Mouse (Mus musculus) lung, embryonic 14.5 days (tissue): ENCODE data around the gene Nos3. TPM values are rescaled to one million over a fixed set of nuclear protein-coding genes. Genes with fewer than 3 reads are reported as not detected.
A peak's percentile ranks its signal among the peaks of the same experiment; 100 is the strongest.
"Not testable (repeated sequence)": the region's sequence is repeated elsewhere in the genome, so short reads cannot be mapped to it uniquely, and the experiment has no call there.

ENCODE experiments used
- ATAC-seq: fragments of 200-750 bp; cut with Nextera tagmentation; 2 replicates; pipeline ENCODE4 v1.8.0; 2017; ENCODE audit warnings: mild to moderate bottlenecking, moderate TSS enrichment, moderate library complexity; ENCODE audit not compliant: insufficient read depth
- DNase-seq: peaks from one replicate; pipeline ENCODE4 v3.0.0-alpha.2; 2015
- H3K27ac ChIP-seq: fragments of 300-500 bp; sonication (generic); 2 replicates; pipeline ENCODE4 v1.5.1; 2014; ENCODE audit warnings: low read depth, mild to moderate bottlenecking, moderate library complexity
- H3K27me3 ChIP-seq: fragments of 300-500 bp; sonication (generic); 2 replicates; pipeline ENCODE4 v1.6.1; 2014; ENCODE audit warnings: low read length, control low read depth; ENCODE audit not compliant: insufficient read depth
- H3K36me3 ChIP-seq: fragments of 300-500 bp; sonication (generic); 2 replicates; pipeline ENCODE4 v1.6.1; 2014; ENCODE audit warnings: control low read depth; ENCODE audit not compliant: insufficient read depth
- H3K4me1 ChIP-seq: fragments of 300-500 bp; sonication (generic); 2 replicates; pipeline ENCODE4 v1.6.1; 2014; ENCODE audit warnings: antibody characterized with exemption, control low read depth; ENCODE audit not compliant: insufficient read depth
- H3K4me2 ChIP-seq: fragments of 300-500 bp; sonication (generic); 2 replicates; pipeline ENCODE4 v1.6.1; 2014; ENCODE audit warnings: mild to moderate bottlenecking
- H3K4me3 ChIP-seq: fragments of 300-500 bp; sonication (generic); 2 replicates; pipeline ENCODE4 v1.5.1; 2014; ENCODE audit warnings: low read depth, low read length
- H3K9ac ChIP-seq: fragments of 300-500 bp; sonication (generic); 2 replicates; pipeline ENCODE4 v1.6.1; 2014
- H3K9me3 ChIP-seq: fragments of 300-500 bp; sonication (generic); 2 replicates; pipeline ENCODE4 v1.6.1; 2016; ENCODE audit warnings: low read depth, low read length, control low read depth
- CTCF ChIP-seq: IDR thresholded peaks from 2 replicates; pipeline ENCODE4 v1.5.1; 2016; ENCODE audit warnings: antibody characterized with exemption, low read depth
- WGBS: fragments of 180-500 bp; shearing (Covaris S2); extraction: QIAGEN DNeasy Blood & Tissue Kit; methylation state at CpG from one replicate; pipeline ENCODE4 v1.1.7; 2014; 5-methylcytosine and 5-hydroxymethylcytosine counted together
- polyA plus RNA-seq: library from polyadenylated mRNA; unstranded; fragments of >200 nt; fragmentation: Nextera tagmentation; extraction: Ambion mirVana; gene quantifications from 2 replicates; pipeline ENCODE4 v1.2.1, GENCODE M21; 2014

Gene Nos3
- polyA plus RNA-seq, 1 experiment from 2014 or later, result 15.7 TPM

DNA sequence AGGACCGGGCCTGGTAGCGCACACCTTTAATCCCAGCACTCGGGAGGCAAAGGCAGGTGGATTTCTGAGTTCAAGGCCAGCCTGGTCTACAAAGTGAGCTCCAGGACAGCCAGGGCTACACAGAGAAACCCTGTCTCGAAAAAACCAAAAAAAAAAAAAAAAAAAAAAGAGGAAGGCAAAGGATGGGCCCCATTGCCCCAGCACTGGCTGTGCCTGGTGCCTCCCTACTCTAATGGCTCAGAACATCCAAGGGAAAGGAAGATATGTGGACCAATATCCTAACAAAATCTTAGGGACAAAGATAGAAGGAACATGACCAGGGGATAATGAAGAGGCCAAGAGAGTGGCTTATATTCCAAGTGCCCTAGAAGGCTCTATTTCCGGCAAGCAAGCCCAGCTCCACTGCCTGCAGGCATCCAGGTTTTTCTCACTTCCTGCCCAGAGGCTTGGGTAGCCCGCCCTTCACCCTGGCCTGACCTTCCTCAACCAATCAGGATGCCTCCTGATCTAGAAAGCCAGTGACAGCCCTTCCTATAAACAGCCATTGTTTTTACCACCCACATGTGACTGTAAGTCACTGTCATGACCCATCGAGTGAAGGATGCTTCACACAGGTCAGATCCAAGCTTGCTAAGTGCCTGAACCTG lies 24.5 kb downstream of the Nos3 start:
- WGBS, result 51% methylated on average over 6 of the region's 7 CpGs

GRCm38 (mm10) chr5:24389658-24390020 lies 25.0 kb downstream of the Nos3 start:
- Histone ChIP-seq H3K4me1 (0 out of 2 replicates have a peak, but pooled peaks cover 4% of the 10 kb centered on the region), H3K27me3 (peaks cover 32% of the 10 kb centered on the region), H3K9me3 (no peaks in the 10 kb centered on the region), H3K4me2 (no peak overlapping the region), H3K9ac (no peak overlapping the region), H3K27ac (no peak overlapping the region), H3K36me3 (no peaks in the 10 kb centered on the region), H3K4me3 (no peak overlapping the region)
- ATAC-seq (no peak), DNase-seq (no peak)
- WGBS, result 73% methylated on average over 4 of the region's 4 CpGs
- TF ChIP-seq CTCF, result no peak

More for the DNA sequence above, 24.5 kb downstream of the Nos3 start:
- H3K36me3 ChIP-seq, result no peaks in the 10 kb centered on the region
- no peak overlapping the region for H3K4me3 ChIP-seq
- no peaks in the 10 kb centered on the region for H3K9me3 ChIP-seq
- no peak overlapping the region for H3K4me2 ChIP-seq
- ATAC-seq (no peak), DNase-seq (peak; percentile 59)
- H3K9ac ChIP-seq, result no peak overlapping the region
- H3K4me1 ChIP-seq, result 0 out of 2 replicates have a peak, but pooled peaks cover 4% of the 10 kb centered on the region
- no peak overlapping the region for H3K27ac ChIP-seq
- no peak for TF ChIP-seq CTCF
- H3K27me3 ChIP-seq, result peaks cover 32% of the 10 kb centered on the region

- Histone ChIP-seq H3K4me3 (no peak within 1 kb of the TSS), H3K27me3 (peaks cover 20% of the 10 kb centered on the region), H3K36me3 (no peaks in the 10 kb centered on the region), H3K4me1 (0 out of 2 replicates have a peak, but pooled peaks cover 4% of the 10 kb centered on the region), H3K9ac (no peak within 1 kb of the TSS), H3K27ac (no peak within 1 kb of the TSS), H3K4me2 (no peak within 1 kb of the TSS), H3K9me3 (no peaks in the 10 kb centered on the region)
- TF ChIP-seq CTCF, result no peak
- DNase-seq, result no peak
- WGBS, result 81% methylated on average over 7 of the region's 7 CpGs
- ATAC-seq, result no peak
Observed at GRCm38 (mm10) chr5:24391864-24392263, 27.3 kb downstream of the Nos3 start, which contains the start of gene Atg9b. TSS of gene Atg9b (minus strand) at chr5:24392143.

- ATAC-seq (no peak), DNase-seq (no peak)
- no peaks in the 10 kb centered on the region for H3K9me3 ChIP-seq
- H3K27me3 ChIP-seq, result peaks cover 12% of the 10 kb centered on the region
- H3K4me3 ChIP-seq, result no peak overlapping the region
- no peak overlapping the region for H3K27ac ChIP-seq
- WGBS, result 66% methylated on average over 7 of the region's 7 CpGs
- no peak overlapping the region for H3K4me2 ChIP-seq
- no peaks in the 10 kb centered on the region for H3K36me3 ChIP-seq
- 0 out of 2 replicates have a peak, but pooled peaks cover 4% of the 10 kb centered on the region for H3K4me1 ChIP-seq
- H3K9ac ChIP-seq, result no peak overlapping the region
- no peak for TF ChIP-seq CTCF
Observed at GRCm38 (mm10) chr5:24392724-24393123, 28.1 kb downstream of the Nos3 start.

DNA sequence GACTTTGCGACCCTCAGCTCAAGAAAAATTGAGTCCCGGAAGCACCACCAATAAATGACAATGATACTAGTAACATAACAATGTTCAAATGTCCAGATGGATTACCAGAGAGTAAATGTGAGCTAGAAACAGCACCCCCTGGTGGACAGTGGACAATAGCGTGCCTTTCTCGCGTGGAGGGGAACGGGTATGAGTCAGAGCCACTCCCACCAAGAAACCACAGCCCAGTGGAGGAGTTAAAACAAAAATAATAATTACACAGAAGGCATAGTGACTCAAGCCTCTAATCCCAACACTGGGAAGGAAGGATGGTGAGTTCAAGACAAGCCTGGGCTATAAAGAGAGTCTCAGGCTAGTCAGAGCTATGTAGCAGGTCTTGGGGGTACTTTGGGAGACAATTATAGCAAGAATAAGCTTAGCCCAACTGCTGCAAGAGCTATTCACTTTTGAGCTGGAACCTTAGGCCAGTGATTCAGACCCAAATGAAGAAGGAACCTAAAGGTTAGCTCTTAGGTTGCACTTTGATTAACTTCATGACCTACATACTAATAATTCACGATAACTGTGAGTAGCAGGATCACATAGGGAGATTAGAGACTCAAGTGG lies 28.9 kb downstream of the Nos3 start, which contains the start of gene Abcb8:
TSS of gene Abcb8 (plus strand) at position 272 of the 606 bp plus-strand sequence.
- ATAC-seq, result no peak
- no peaks in the 10 kb centered on the region for H3K4me1 ChIP-seq
- H3K4me2 ChIP-seq, result peak within 1 kb of the TSS; percentile 72
- peak; percentile 87 for DNase-seq
- no peaks in the 10 kb centered on the region for H3K36me3 ChIP-seq
- peak within 1 kb of the TSS; percentile 54 for H3K4me3 ChIP-seq
- H3K27me3 ChIP-seq, result peaks cover 4% of the 10 kb centered on the region
- peak; percentile 85 for TF ChIP-seq CTCF
- 18% methylated on average over 7 of the region's 7 CpGs for WGBS
- H3K9me3 ChIP-seq, result no peaks in the 10 kb centered on the region
- peak within 1 kb of the TSS; percentile 65; the same call in 1 of the 2 replicates for H3K27ac ChIP-seq
- peak within 1 kb of the TSS; percentile 47 for H3K9ac ChIP-seq

GRCm38 (mm10) chr5:24394165-24394894 lies 29.7 kb downstream of the Nos3 start:
- ATAC-seq (peak; percentile 98), DNase-seq (peak; percentile 97)

DNA sequence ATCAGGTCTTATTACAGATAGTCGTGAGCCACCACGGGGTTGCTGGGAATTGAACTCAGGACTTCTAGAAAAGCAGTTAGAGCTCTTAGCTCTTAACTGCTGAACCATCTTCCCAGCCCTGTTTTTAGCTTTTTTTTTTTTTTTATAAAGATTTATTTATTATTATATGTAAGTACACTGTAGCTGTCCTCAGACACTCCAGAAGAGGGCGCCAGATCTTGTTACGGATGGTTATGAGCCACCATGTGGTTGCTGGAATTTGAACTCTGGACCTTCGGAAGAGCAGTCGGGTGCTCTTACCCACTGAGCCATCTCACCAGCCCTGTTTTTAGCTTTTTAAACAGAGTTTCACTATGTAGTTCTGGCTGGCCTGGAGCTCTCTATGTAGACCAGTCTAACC lies 31.6 kb downstream of the Nos3 start:
- H3K4me3 ChIP-seq, ATAC-seq, H3K27ac ChIP-seq, DNase-seq, H3K9me3 ChIP-seq, H3K27me3 ChIP-seq, H3K9ac ChIP-seq, H3K36me3 ChIP-seq, H3K4me1 ChIP-seq, H3K4me2 ChIP-seq: not testable (repeated sequence)
- 92% methylated on average over 6 of the region's 6 CpGs for WGBS

More at GRCm38 (mm10) chr5:24394165-24394894, 29.7 kb downstream of the Nos3 start:
- WGBS, result under 1% methylated on average over 36 of the region's 36 CpGs
- H3K4me1 ChIP-seq, result no peaks in the 10 kb centered on the region
- no peaks in the 10 kb centered on the region for H3K36me3 ChIP-seq
- peak overlapping the region; percentile 54 for H3K4me3 ChIP-seq
- no peaks in the 10 kb centered on the region for H3K27me3 ChIP-seq
- H3K4me2 ChIP-seq, result peak overlapping the region; percentile 72
- no peaks in the 10 kb centered on the region for H3K9me3 ChIP-seq
- TF ChIP-seq CTCF, result peak; percentile 81
- peak overlapping the region; percentile 47 for H3K9ac ChIP-seq
- peak overlapping the region; percentile 65; the same call in 1 of the 2 replicates for H3K27ac ChIP-seq
